Mouse (Mus musculus): ENCODE measurements around the gene Dab1.

The Dab1 gene

GRCm38 (mm10) chr4:104444985-104445384 lies 825.8 kb downstream of the Dab1 start:
- no peak for DNase-seq (ENCODE audit: low read depth, low spot score)

- no peak for DNase-seq (ENCODE audit: low read depth, low spot score)
Measured at GRCm38 (mm10) chr4:104448199-104448598, 829.0 kb downstream of the Dab1 start.

DNA sequence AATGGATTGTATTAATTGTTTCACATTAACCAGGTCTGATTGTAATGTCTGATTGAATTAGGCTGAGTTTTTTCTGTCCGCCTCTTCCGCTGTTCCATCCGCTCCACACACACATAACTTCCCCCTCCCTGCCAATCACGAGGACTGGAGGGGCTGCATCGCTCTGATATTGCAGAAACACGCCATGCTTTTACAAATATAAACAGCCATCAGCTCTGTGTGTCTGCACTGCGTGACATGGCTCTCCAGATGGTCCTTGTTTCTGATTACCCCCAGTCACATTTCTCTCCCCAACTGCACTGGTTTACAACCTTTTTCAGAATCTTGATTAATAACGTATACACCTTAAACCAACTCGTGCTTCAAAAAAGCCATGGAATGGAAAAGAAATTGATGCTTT lies 831.5 kb downstream of the Dab1 start:
- no peak for DNase-seq (ENCODE audit: low read depth, low spot score)

- no peak for DNase-seq (ENCODE audit: low read depth, low spot score)
Measured at GRCm38 (mm10) chr4:104452587-104452986, 833.4 kb downstream of the Dab1 start.

DNA sequence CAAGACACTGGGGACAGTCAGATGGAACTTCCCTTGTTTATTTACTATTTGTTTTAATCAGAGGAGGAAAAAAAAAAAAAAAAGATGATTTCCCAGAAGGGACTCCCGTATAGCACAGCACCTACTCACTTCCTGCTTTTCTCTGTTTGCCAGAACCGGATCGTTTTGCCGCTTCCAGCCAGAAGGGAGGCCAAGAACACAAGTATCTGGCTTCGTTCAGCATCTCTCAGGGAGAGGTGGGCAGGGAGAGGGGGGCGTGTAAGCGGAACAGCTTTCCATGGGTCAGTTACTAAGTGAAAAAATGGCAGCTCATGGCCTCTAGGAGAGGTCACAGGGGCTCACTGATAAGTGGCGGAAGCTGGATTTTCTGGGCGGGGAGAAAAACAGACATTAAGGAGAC lies 836.0 kb downstream of the Dab1 start:
- DNase-seq (ENCODE audit: low read depth, low spot score) = no peak

DNA sequence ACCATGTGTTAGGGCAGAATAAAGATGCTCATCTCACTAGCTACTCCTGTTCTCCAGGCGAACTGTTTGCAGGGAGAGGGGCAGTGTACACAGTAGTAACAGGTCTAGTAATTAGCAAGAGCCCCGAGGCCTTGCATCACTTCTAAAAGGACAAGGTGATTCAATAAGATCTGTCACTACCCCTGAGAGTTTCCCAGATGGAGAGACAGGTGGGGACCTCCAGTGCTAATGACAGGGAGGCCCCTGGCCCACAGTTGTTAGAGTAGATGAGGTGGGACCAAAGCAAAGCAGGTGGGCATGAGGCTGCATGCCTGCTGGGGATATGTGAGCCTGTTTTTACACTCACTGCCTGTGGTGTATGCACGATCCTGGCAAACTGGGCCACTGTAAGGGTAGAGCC lies 836.6 kb downstream of the Dab1 start:
- DNase-seq (ENCODE audit: low read depth, low spot score) = no peak

DNA sequence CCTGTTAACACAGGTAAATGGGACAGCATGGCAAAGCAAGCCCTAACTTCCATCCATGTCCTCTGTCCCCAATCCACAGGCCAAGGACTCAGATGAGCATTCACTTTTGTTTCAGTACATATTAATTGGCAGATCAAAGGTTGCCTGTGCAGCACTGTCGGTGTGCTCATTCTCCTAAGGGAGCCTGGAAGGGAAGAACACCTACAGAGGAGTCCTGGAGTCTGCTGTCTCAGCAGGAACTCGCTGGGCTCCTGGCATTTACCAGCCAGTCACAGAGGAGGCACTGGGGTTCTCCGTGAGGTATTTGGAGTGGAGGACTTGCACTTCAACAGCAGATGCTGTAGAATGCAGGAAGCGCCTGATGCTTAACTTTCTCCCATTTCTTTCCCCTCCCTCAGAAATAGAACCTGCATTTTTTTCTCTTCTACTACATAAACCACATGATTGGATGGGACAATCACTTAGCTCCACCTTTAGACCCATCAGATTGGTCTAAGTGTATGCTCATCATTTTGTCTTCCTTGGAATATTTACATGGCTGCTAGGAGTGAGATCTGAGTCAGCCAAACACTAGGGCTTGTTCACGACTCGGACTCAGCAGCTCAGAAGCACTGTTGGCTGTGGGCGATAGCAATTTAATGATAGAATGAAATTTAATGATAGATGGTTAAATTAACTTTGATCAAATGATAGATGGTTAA lies 837.2 kb downstream of the Dab1 start:
- no peak for DNase-seq (ENCODE audit: low read depth, low spot score)

DNA sequence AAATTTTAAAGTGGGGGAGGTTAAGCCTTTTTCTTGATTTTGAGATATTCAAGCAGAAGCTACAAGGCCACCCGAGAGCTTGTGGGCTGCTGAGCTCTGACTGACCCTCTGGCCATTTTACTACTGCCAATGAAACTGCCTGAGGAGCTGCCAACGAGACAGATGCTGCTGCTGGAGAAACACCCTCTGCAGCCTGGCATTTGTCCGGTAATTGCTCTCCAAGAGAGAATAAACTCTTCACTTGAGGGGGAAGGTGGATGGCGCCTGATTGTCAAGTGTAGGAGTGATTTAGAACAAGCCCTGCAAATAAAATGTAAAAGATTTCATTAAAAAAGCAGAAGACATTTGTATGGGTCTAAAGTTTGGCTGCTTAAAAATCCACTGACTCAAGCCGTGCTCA lies 839.6 kb downstream of the Dab1 start:
- DNase-seq (ENCODE audit: low read depth, low spot score) = no peak

DNA sequence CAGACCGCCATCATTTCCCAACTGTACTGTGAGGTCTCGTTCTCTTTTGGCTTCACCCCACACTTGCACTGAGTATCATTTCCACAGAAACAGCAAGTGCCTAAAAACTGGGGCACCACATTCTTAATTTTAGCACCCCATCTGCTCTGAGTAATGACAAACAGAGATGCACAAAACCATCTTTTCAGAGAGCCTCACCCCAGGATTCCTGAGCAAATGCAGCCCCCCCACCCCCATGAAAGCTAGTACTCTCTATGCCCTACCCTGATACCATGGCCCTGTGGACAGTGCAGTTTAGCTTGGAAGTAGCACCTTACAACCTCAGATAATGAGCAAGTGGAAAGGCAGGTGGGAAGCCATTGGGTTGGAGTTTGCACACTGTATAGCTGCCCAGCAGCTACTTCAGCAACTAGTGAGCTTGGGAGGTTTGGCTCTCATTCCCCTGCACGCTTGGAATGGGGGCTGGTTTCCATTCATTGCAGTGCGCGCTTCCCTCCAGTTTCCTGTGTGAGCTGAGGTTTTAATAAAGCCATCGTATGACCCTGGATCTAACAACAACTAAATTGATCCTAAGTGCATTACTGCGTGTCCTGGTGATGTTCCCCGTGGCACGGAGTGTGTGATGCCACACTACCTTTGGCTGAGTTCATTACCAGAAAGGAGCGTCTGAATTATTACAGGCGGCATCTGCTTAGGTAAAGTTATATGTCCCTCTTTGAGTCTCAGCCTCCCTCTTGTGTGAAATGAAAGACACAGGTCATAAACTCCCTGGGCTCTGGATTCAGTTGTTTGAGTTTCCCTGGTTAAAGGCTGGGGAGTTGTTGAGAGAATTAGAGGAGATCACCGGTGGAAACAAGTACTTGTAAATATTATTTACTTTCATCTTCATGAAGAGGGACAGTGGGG lies 842.2 kb downstream of the Dab1 start:
- no peak for DNase-seq (ENCODE audit: low read depth, low spot score)

DNA sequence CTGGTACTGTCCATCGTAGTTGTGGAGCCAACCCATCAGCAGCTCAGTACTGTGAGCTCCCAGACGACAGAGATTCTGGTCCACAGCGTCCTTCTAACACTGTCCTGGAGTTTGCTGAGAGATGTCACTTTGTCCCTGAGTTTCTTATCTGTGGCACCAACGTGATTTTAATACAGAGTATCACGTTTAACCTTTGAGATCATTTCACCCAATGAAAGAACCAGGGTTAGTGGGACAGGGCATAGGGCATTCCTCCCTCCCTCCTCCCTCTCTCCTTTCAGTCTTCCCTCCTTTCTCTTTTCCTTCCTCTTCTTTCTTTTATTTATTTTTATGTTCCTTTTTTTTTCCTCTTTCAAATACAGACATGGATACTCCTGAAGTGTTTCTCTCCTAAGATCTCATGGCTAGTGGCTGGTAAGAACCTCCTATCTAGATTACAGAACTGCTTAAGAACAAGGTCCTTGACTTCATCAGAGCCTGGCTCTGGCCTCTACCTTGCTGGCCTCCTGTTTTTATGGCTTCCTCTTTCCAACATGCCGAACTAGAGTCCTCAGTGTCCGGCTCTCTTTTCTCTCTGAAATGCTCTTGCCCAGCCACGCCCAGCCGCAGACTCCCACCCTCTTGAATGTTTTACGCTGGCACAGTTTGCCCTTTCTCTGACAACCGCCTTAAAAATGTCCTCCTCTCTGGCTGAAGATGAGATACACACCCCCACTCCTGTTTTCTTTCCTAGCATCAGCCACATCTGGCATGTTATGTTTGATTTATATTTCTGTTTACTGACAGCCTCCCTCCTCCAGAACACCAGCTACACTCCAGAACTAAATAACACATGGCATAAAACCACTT lies 844.0 kb downstream of the Dab1 start:
- DNase-seq (ENCODE audit: low read depth, low spot score) = no peak

DNA sequence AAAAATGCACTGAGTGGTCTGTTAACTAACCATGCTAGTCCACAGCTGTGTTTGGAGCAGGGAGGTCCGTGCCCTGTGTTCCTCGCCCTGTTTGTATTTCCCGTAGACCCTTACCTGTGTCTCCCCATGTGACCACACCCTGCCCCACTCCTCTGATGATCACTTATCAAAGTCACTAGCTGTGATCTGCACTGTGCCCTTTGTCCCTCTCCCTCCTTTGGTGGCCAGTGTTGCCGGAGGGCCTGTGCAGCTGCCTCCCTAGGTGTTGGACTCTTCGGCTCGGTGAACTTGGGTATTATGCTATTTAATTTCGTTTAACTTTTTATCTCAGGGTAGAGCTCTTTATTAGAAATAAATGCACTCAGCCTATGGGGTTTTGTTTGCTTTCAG lies 844.6 kb downstream of the Dab1 start:
- DNase-seq (ENCODE audit: low read depth, low spot score) = no peak

- DNase-seq (ENCODE audit: low read depth, low spot score) = peak; percentile 9
Measured at GRCm38 (mm10) chr4:104465594-104465993, 846.4 kb downstream of the Dab1 start.

DNA sequence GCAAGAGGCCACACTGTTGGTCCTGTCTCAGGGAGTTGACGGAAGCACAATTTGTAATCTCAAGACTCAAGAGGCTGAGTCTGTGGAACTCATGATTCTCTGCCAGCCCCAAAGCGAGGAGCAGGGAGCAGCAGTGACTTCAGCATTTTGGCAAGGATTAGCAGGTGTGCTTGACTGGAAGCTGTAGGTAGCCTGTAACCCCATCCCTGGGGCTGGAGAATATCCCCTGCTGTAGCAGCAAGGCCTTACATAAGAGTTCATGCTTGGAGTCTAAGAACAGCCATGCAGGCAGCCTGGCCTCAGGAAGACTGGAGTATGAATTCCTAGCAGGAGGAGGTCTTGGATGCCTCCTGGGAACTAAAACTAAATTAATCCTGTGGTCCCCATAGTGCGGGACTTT lies 849.5 kb downstream of the Dab1 start:
- no peak for DNase-seq (ENCODE audit: low read depth, low spot score)

DNA sequence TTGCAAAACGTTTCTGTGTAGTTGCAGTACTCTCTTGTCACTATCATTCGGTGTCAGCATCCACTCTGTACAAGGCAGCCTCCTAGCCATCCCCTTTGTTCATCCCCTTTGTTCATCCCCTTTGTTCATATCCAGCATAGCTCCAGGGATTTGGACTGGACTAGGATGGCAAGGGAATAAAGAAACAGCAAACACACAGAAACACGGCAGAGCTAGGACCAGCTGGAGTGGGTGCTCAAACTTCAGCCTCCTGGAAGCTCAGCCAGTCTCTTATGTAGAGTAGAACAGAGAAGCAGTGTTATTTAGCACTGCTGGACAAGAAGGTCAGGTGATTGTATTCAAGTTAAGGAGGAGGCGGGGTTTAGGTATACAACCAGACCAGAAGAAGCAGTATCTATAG lies 853.8 kb downstream of the Dab1 start:
- no peak for DNase-seq (ENCODE audit: low read depth, low spot score)

GRCm38 (mm10) chr4:104476841-104477240 lies 857.7 kb downstream of the Dab1 start:
- no peak for DNase-seq (ENCODE audit: low read depth, low spot score)

DNA sequence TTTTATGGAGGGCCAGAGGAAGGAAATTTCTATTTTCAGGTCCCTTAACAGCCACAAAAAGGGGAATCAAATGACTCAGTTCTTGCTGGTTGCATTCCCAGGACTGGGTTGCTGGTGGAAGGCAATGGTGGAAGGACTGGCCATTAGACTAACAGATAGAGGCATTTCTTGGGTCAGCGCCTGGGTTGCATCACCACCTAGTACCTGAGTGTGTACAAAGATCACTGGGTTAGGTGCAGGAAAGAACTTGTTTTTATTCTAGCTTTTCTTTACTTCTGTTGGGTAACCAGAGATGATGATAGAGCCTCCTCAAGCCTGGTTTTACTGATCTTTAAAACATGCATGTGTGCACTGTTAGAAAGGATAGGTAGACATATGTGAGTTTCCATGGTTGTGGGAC lies 864.8 kb downstream of the Dab1 start:
- no peak for DNase-seq (ENCODE audit: low read depth, low spot score)

DNA sequence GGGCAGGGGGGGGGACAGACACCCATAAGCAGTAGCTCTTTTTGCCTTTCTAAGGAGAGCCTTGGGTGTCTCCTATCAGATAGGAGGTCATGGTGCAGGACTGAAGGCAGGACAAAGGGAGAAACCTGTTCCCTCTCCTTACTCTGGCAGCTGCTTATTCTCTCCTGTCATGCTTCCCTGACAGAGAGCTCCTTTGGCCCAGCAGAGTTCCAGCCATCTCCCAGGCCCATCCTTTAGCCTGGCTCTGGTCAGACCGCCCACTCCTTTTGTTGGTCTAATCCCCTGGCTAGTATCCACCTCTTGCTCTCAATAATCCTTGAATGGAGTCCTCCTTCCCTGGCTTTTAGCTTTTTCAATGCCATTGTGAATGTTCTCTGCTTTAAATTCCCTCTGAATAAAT lies 878.1 kb downstream of the Dab1 start:
- DNase-seq (ENCODE audit: low read depth, low spot score) = no peak

- peak; percentile 7 for DNase-seq (ENCODE audit: low read depth, low spot score)
Measured at GRCm38 (mm10) chr4:104500112-104500511, 881.0 kb downstream of the Dab1 start.

GRCm38 (mm10) chr4:104500646-104501045 lies 881.5 kb downstream of the Dab1 start:
- DNase-seq (ENCODE audit: low read depth, low spot score) = peak; percentile 2

DNA sequence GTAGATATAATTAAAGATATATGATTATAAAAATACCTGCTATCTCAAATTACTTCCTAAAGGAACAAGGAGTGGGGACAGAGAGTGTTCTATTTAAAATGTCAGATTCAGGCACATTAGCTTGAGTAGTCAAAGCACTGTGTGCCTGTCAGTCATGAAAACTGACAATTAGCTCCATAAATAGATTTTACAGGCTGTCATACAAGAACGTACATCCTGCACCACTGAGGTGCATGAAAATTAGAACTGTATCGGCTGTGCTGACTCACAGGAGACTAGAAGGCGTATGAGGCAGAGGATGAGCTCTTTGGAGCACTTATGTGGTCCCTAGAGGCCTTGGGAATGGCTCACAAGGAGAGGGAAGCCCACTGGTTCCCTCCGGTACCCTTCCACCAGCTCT lies 882.1 kb downstream of the Dab1 start:
- DNase-seq (ENCODE audit: low read depth, low spot score) = no peak

DNA sequence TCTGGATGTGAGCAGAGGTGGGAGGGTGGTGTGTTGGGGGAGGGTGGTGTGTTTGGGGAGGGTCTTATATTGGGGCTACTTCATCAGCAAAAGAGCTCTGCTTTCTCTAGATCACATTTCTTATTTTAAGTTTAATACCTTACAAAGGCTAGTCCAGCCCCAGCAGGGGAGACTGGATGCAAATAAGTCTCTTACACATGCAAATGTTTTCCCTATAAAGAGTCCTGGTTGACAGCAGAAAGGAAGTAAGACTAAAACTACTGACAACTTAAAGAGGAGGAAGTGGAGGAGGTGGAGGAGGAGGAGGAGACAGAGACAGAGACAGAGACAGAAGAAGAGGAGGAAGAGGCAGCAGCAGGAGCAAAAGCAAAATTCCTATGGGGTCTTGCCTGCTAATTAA lies 885.8 kb downstream of the Dab1 start:
- DNase-seq (ENCODE audit: low read depth, low spot score) = peak; percentile 74
